Mouse (Mus musculus): ENCODE measurements at regions not wholly inside any gene's neighbourhood (a gene's known extent, or its start where the extent isn't known, plus 50 kb on each side); places are given as distances from the start of the nearest gene placed in this dataset.

- Histone ChIP-seq H3K9ac (no peak overlapping the region), H3K9me3 (replicated peaks) (no peaks in the 10 kb centered on the region), H3K27ac (ENCODE audit: poor library complexity, severe bottlenecking) (peak overlapping the region; percentile 70; the same call in 1 of the 2 replicates), H3K4me3 (no peak overlapping the region), H3K27me3 (replicated peaks) (no peaks in the 10 kb centered on the region), H3K36me3 (no peaks in the 10 kb centered on the region), H3K4me2 (peak overlapping the region; percentile 48), H3K4me1 (replicated peaks) (peaks cover 13% of the 10 kb centered on the region)
- WGBS: 27% methylated on average over 7 of the region's 7 CpGs
- no peak for ATAC-seq (ENCODE audit: insufficient number of reproducible peaks, low FRiP score)
Measured at GRCm38 (mm10) chr4:31454898-31455297, 509.0 kb upstream of the Map3k7 start.

- 0 out of 2 replicates have a peak, but pooled peaks have one; percentile 55 for ATAC-seq (ENCODE audit: insufficient number of reproducible peaks, low FRiP score)
- WGBS: 21% methylated on average over 4 of the region's 4 CpGs
- Histone ChIP-seq H3K4me1 (replicated peaks) (peaks cover 13% of the 10 kb centered on the region), H3K4me3 (0 out of 2 replicates have a peak overlapping the region, but pooled peaks have one; percentile 5), H3K9me3 (replicated peaks) (no peaks in the 10 kb centered on the region), H3K27ac (ENCODE audit: poor library complexity, severe bottlenecking) (peak overlapping the region; percentile 63), H3K9ac (no peak overlapping the region), H3K27me3 (replicated peaks) (no peaks in the 10 kb centered on the region), H3K4me2 (peak overlapping the region; percentile 44), H3K36me3 (no peaks in the 10 kb centered on the region)
Measured at GRCm38 (mm10) chr4:31455466-31455865, 508.4 kb upstream of the Map3k7 start.

GRCm38 (mm10) chr4:31462456-31462855 lies 501.4 kb upstream of the Map3k7 start:
- Histone ChIP-seq H3K9me3 (replicated peaks) (no peaks in the 10 kb centered on the region), H3K4me2 (no peak overlapping the region), H3K4me1 (replicated peaks) (peaks cover 1% of the 10 kb centered on the region; the same call in 1 of the 2 replicates), H3K36me3 (no peaks in the 10 kb centered on the region), H3K27ac (ENCODE audit: poor library complexity, severe bottlenecking) (no peak overlapping the region), H3K27me3 (replicated peaks) (no peaks in the 10 kb centered on the region), H3K4me3 (no peak overlapping the region), H3K9ac (no peak overlapping the region)
- no peak for ATAC-seq (ENCODE audit: insufficient number of reproducible peaks, low FRiP score)
- whole genome bisulfite sequencing: 73% methylated on average over 4 of the region's 4 CpGs

- H3K9ac ChIP-seq: no peak overlapping the region
- H3K9me3 ChIP-seq (replicated peaks): no peaks in the 10 kb centered on the region
- no peak overlapping the region for H3K27ac ChIP-seq (ENCODE audit: poor library complexity, severe bottlenecking)
- H3K4me3 ChIP-seq: no peak overlapping the region
- H3K4me2 ChIP-seq: no peak overlapping the region
- WGBS: 78% methylated on average over 5 of the region's 5 CpGs
- H3K27me3 ChIP-seq (replicated peaks): no peaks in the 10 kb centered on the region
- no peak for ATAC-seq (ENCODE audit: insufficient number of reproducible peaks, low FRiP score)
- H3K36me3 ChIP-seq: no peaks in the 10 kb centered on the region
- no peaks in the 10 kb centered on the region; the same call in 1 of the 2 replicates for H3K4me1 ChIP-seq (replicated peaks)
Measured at GRCm38 (mm10) chr4:31463130-31463698, 500.7 kb upstream of the Map3k7 start.

GRCm38 (mm10) chr4:31468306-31468705 lies 495.6 kb upstream of the Map3k7 start:
- Histone ChIP-seq H3K4me2 (no peak overlapping the region), H3K9ac (no peak overlapping the region), H3K4me1 (replicated peaks) (peaks cover 11% of the 10 kb centered on the region; the same call in 1 of the 2 replicates), H3K9me3 (replicated peaks) (no peaks in the 10 kb centered on the region), H3K27ac (ENCODE audit: poor library complexity, severe bottlenecking) (peak overlapping the region; percentile 53; the same call in 1 of the 2 replicates), H3K27me3 (replicated peaks) (no peaks in the 10 kb centered on the region), H3K4me3 (no peak overlapping the region), H3K36me3 (no peaks in the 10 kb centered on the region)
- ATAC-seq (ENCODE audit: insufficient number of reproducible peaks, low FRiP score): no peak
- WGBS: 78% methylated on average over 9 of the region's 9 CpGs

GRCm38 (mm10) chr4:31469803-31470202 lies 494.1 kb upstream of the Map3k7 start:
- Histone ChIP-seq H3K4me2 (no peak overlapping the region), H3K9me3 (replicated peaks) (no peaks in the 10 kb centered on the region), H3K9ac (no peak overlapping the region), H3K27me3 (replicated peaks) (no peaks in the 10 kb centered on the region), H3K27ac (ENCODE audit: poor library complexity, severe bottlenecking) (peak overlapping the region; percentile 81), H3K36me3 (no peaks in the 10 kb centered on the region), H3K4me3 (no peak overlapping the region), H3K4me1 (replicated peaks) (peaks cover 11% of the 10 kb centered on the region; the same call in 1 of the 2 replicates)
- peak; percentile 66 for ATAC-seq (ENCODE audit: insufficient number of reproducible peaks, low FRiP score)
- 19% methylated on average over 4 of the region's 4 CpGs for WGBS

- WGBS: 86% methylated on average over 3 of the region's 3 CpGs
- Histone ChIP-seq H3K9me3 (replicated peaks) (no peaks in the 10 kb centered on the region), H3K4me1 (replicated peaks) (no peaks in the 10 kb centered on the region), H3K36me3 (no peaks in the 10 kb centered on the region), H3K27me3 (replicated peaks) (no peaks in the 10 kb centered on the region), H3K27ac (ENCODE audit: poor library complexity, severe bottlenecking) (no peak overlapping the region), H3K9ac (no peak overlapping the region), H3K4me2 (no peak overlapping the region), H3K4me3 (no peak overlapping the region)
- no peak for ATAC-seq (ENCODE audit: insufficient number of reproducible peaks, low FRiP score)
Measured at GRCm38 (mm10) chr4:31492535-31492934, 471.4 kb upstream of the Map3k7 start.

- Histone ChIP-seq H3K4me1 (replicated peaks) (no peaks in the 10 kb centered on the region), H3K36me3 (no peaks in the 10 kb centered on the region), H3K9ac (no peak overlapping the region), H3K9me3 (replicated peaks) (no peaks in the 10 kb centered on the region), H3K4me2 (no peak overlapping the region), H3K4me3 (no peak overlapping the region), H3K27ac (ENCODE audit: poor library complexity, severe bottlenecking) (no peak overlapping the region), H3K27me3 (replicated peaks) (no peaks in the 10 kb centered on the region)
- no peak for ATAC-seq (ENCODE audit: insufficient number of reproducible peaks, low FRiP score)
- 76% methylated on average over 3 of the region's 3 CpGs for WGBS
Measured at GRCm38 (mm10) chr4:31493087-31493511, 470.8 kb upstream of the Map3k7 start.

GRCm38 (mm10) chr4:31499888-31500287 lies 464.0 kb upstream of the Map3k7 start:
- Histone ChIP-seq H3K4me2 (no peak overlapping the region), H3K9ac (no peak overlapping the region), H3K9me3 (replicated peaks) (no peaks in the 10 kb centered on the region), H3K36me3 (no peaks in the 10 kb centered on the region), H3K4me3 (no peak overlapping the region), H3K27me3 (replicated peaks) (no peaks in the 10 kb centered on the region), H3K27ac (ENCODE audit: poor library complexity, severe bottlenecking) (no peak overlapping the region), H3K4me1 (replicated peaks) (no peaks in the 10 kb centered on the region)
- no peak for ATAC-seq (ENCODE audit: insufficient number of reproducible peaks, low FRiP score)
- WGBS: 86% methylated on average over 2 of the region's 2 CpGs

GRCm38 (mm10) chr4:31500432-31500831 lies 463.5 kb upstream of the Map3k7 start:
- whole genome bisulfite sequencing: 73% methylated on average over 4 of the region's 4 CpGs
- no peak overlapping the region for H3K4me2 ChIP-seq
- no peaks in the 10 kb centered on the region for H3K27me3 ChIP-seq (replicated peaks)
- H3K36me3 ChIP-seq: no peaks in the 10 kb centered on the region
- H3K9ac ChIP-seq: no peak overlapping the region
- no peaks in the 10 kb centered on the region for H3K9me3 ChIP-seq (replicated peaks)
- no peak for ATAC-seq (ENCODE audit: insufficient number of reproducible peaks, low FRiP score)
- no peak overlapping the region for H3K4me3 ChIP-seq
- H3K4me1 ChIP-seq (replicated peaks): no peaks in the 10 kb centered on the region
- no peak overlapping the region for H3K27ac ChIP-seq (ENCODE audit: poor library complexity, severe bottlenecking)

- H3K27ac ChIP-seq (ENCODE audit: poor library complexity, severe bottlenecking): no peak overlapping the region
- no peak for ATAC-seq (ENCODE audit: insufficient number of reproducible peaks, low FRiP score)
- 64% methylated on average over 4 of the region's 4 CpGs for WGBS
Measured at GRCm38 (mm10) chr4:31525638-31526207, 438.2 kb upstream of the Map3k7 start.

More at GRCm38 (mm10) chr4:31525638-31526207, 438.2 kb upstream of the Map3k7 start:
- H3K4me2 ChIP-seq: no peak overlapping the region
- H3K9me3 ChIP-seq (replicated peaks): no peaks in the 10 kb centered on the region
- H3K27me3 ChIP-seq (replicated peaks): no peaks in the 10 kb centered on the region
- H3K4me3 ChIP-seq: no peak overlapping the region
- no peak overlapping the region for H3K9ac ChIP-seq
- no peaks in the 10 kb centered on the region for H3K36me3 ChIP-seq
- H3K4me1 ChIP-seq (replicated peaks): peaks cover 3% of the 10 kb centered on the region; the same call in 1 of the 2 replicates
